Mouse (Mus musculus) intestine, postnatal 0 days (tissue): ENCODE measurements around the gene Hist1h2ak. TPM values are rescaled to one million over a fixed set of nuclear protein-coding genes. Genes with fewer than 3 reads are reported as not detected.
"Not testable (repeated sequence)": the region's sequence is repeated elsewhere in the genome, so short reads cannot be mapped to it uniquely, and the experiment has no call there.

Experiments
- ATAC-seq: fragments of 200-750 bp; cut with Nextera tagmentation; 2 replicates; pipeline ENCODE4 v1.8.0; 2017; ENCODE audit warnings: mild to moderate bottlenecking, moderate TSS enrichment, moderate library complexity
- H3K27ac ChIP-seq: fragments of 300-500 bp; sonication (generic); 2 replicates; pipeline ENCODE4 v1.5.1; 2014; ENCODE audit warnings: mild to moderate bottlenecking, low read depth, low read length, moderate library complexity
- H3K27me3 ChIP-seq: fragments of 300-500 bp; sonication (generic); replicated peaks from 2 replicates; pipeline ENCODE4 v1.6.1; 2014; ENCODE audit warnings: low read length, mixed read lengths; ENCODE audit not compliant: control insufficient read depth, insufficient read depth
- H3K36me3 ChIP-seq: fragments of 300-500 bp; sonication (generic); 2 replicates; pipeline ENCODE4 v1.6.1; 2014; ENCODE audit warnings: mild to moderate bottlenecking, moderate library complexity; ENCODE audit not compliant: control insufficient read depth, insufficient read depth
- H3K4me1 ChIP-seq: fragments of 300-500 bp; sonication (generic); replicated peaks from 2 replicates; pipeline ENCODE4 v1.6.1; 2014; ENCODE audit warnings: antibody characterized with exemption, low read length, mixed read lengths; ENCODE audit not compliant: control insufficient read depth, insufficient read depth
- H3K4me2 ChIP-seq: fragments of 300-500 bp; sonication (generic); replicated peaks from 2 replicates; pipeline ENCODE4 v1.6.1; 2014; ENCODE audit warnings: low read depth, mild to moderate bottlenecking, moderate library complexity
- H3K4me3 ChIP-seq: fragments of 300-500 bp; sonication (generic); 2 replicates; pipeline ENCODE4 v1.5.1; 2014; ENCODE audit warnings: low read depth, low read length
- H3K9ac ChIP-seq: fragments of 300-500 bp; sonication (generic); 2 replicates; pipeline ENCODE4 v1.6.1; 2014; ENCODE audit warnings: mild to moderate bottlenecking, low read depth, low read length
- H3K9me3 ChIP-seq: fragments of 300-500 bp; sonication (generic); 2 replicates; pipeline ENCODE4 v1.6.1; 2016; ENCODE audit warnings: mixed run types; ENCODE audit not compliant: control insufficient read depth
- CTCF ChIP-seq: sonication (generic); IDR thresholded peaks from 2 replicates; pipeline ENCODE4 v1.5.1; 2016; ENCODE audit warnings: low read depth, mild to moderate bottlenecking, control low read depth, antibody characterized with exemption, moderate library complexity
- WGBS: fragments of 180-500 bp; shearing (Covaris S2); extraction: QIAGEN DNeasy Blood & Tissue Kit; methylation state at CpG from one replicate; pipeline ENCODE4 v1.1.7; 2014; 5-methylcytosine and 5-hydroxymethylcytosine counted together
- polyA plus RNA-seq: library from polyadenylated mRNA; unstranded; fragments of >200 nt; fragmentation: Nextera tagmentation; extraction: Ambion mirVana; gene quantifications from 2 replicates; pipeline ENCODE4 v1.2.1, GENCODE M21; 2015

Hist1h2ak gene
- polyA plus RNA-seq, 1 experiment from 2014 or later = 5.0 TPM

- H3K4me2 ChIP-seq = peak overlapping the region; percentile 61
- no peak overlapping the region for H3K27ac ChIP-seq
- WGBS = 39% methylated on average over 13 of the region's 21 CpGs
- H3K27me3 ChIP-seq = no peaks in the 10 kb centered on the region
- peaks cover 12% of the 10 kb centered on the region; the same call in 1 of the 2 replicates for H3K4me1 ChIP-seq
- 0 out of 2 replicates have a peak overlapping the region, but pooled peaks have one; percentile 1 for H3K9ac ChIP-seq
- H3K36me3 ChIP-seq = no peaks in the 10 kb centered on the region
- H3K9me3 ChIP-seq = no peaks in the 10 kb centered on the region
- H3K4me3 ChIP-seq = no peak overlapping the region
- TF ChIP-seq CTCF = no peak
- no peak; the same call in 1 of the 2 replicates for ATAC-seq
These were observed 34.4 kb upstream of the Hist1h2ak start for GRCm38 (mm10) chr13:21787760-21788593.

DNA sequence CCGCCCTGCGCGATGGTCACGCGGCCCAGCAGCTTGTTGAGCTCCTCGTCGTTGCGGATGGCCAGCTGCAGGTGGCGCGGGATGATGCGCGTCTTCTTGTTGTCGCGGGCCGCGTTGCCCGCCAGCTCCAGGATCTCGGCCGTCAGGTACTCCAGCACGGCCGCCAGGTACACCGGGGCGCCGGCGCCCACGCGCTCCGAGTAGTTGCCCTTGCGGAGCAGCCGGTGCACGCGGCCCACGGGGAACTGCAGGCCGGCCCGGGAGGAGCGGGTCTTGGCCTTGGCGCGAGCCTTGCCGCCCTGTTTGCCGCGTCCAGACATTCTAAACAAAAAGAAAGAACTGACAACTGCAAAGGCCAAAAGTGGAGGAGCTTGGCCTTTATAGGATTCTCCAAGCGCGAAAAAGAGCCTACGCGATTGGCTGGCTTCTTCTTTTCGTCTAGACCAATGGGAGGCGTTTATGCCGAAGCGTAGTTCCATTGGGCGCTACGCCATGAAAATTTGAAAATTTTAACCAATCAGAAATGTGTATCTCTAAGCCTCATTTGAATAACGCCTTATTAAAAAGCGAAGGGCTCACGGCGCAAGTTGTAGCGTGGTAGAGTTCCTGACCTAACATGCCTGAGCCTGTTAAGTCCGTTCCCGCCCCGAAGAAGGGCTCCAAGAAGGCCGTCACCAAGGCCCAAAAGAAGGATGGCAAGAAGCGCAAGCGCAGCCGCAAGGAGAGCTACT, 33.4 kb upstream of the Hist1h2ak start, which contains the start of the genes Hist1h2an and Hist1h2bp:
TSS of gene Hist1h2an (minus strand) at position 320 of the 731 bp plus-strand sequence.
TSS of gene Hist1h2bp (plus strand) at position 563 of the 731 bp plus-strand sequence.
- peak; percentile 92 for ATAC-seq
- H3K9ac ChIP-seq = 0 out of 2 replicates have a peak within 1 kb of the TSS, but pooled peaks have one; percentile 1
- H3K36me3 ChIP-seq, H3K27me3 ChIP-seq, H3K9me3 ChIP-seq: not testable (repeated sequence)
- H3K4me3 ChIP-seq = peak within 1 kb of the TSS; percentile 39
- peak within 1 kb of the TSS; percentile 61 for H3K4me2 ChIP-seq
- WGBS = under 1% methylated on average over 36 of the region's 63 CpGs
- peaks cover 17% of the 10 kb centered on the region; the same call in 1 of the 2 replicates for H3K4me1 ChIP-seq
- peak within 1 kb of the TSS; percentile 68; the same call in 1 of the 2 replicates for H3K27ac ChIP-seq

- H3K9me3 ChIP-seq = no peaks in the 10 kb centered on the region
- no peaks in the 10 kb centered on the region for H3K36me3 ChIP-seq
- H3K4me1 ChIP-seq = peaks cover 17% of the 10 kb centered on the region; the same call in 1 of the 2 replicates
- H3K9ac ChIP-seq = no peak overlapping the region
- H3K27me3 ChIP-seq = no peaks in the 10 kb centered on the region
- no peak for TF ChIP-seq CTCF
- 8% methylated on average over 8 of the region's 8 CpGs for WGBS
- H3K27ac ChIP-seq = 0 out of 2 replicates have a peak overlapping the region, but pooled peaks have one; percentile 16
- ATAC-seq = no peak
- H3K4me3 ChIP-seq = peak overlapping the region; percentile 39
- peak overlapping the region; percentile 61 for H3K4me2 ChIP-seq
These were observed 32.7 kb upstream of the Hist1h2ak start for GRCm38 (mm10) chr13:21786189-21786898.

DNA sequence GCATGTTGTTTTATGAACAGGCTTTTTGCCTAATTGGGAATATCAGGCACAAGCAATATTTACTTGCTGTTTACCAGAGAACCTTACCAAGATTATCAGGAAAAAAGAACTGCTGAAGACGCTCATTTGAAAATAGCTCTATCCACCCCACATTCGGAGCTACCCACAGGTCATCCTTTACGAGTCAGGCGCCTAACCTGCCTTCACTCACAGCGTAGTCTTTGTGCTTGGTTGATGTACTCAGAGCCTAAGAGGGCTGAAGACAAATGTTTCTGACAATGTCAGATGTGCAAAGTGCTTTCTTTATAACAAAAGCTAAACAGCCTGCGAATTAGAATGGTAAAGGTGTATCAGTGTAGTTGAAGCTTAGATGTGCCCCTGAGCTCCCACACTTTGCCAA, 30.7 kb upstream of the Hist1h2ak start:
- TF ChIP-seq CTCF = no peak
- Histone ChIP-seq H3K36me3 (no peaks in the 10 kb centered on the region), H3K4me3 (no peak overlapping the region), H3K9ac (no peak overlapping the region), H3K4me2 (peak overlapping the region; percentile 67; the same call in 1 of the 2 replicates), H3K4me1 (peaks cover 17% of the 10 kb centered on the region; the same call in 1 of the 2 replicates), H3K27me3 (no peaks in the 10 kb centered on the region), H3K9me3 (no peaks in the 10 kb centered on the region), H3K27ac (no peak overlapping the region; the same call in 1 of the 2 replicates)
- ATAC-seq = no peak
- 37% methylated on average over 6 of the region's 6 CpGs for WGBS

- 2% methylated on average over 9 of the region's 9 CpGs for WGBS
- H3K27me3 ChIP-seq = no peaks in the 10 kb centered on the region
- TF ChIP-seq CTCF = no peak
- no peak for ATAC-seq
- H3K4me2 ChIP-seq = peak overlapping the region; percentile 67
- peaks cover 17% of the 10 kb centered on the region; the same call in 1 of the 2 replicates for H3K4me1 ChIP-seq
- H3K27ac ChIP-seq = peak overlapping the region; percentile 46
- H3K36me3 ChIP-seq = no peaks in the 10 kb centered on the region
- H3K9me3 ChIP-seq = no peaks in the 10 kb centered on the region
- H3K4me3 ChIP-seq = peak overlapping the region; percentile 34
- no peak overlapping the region for H3K9ac ChIP-seq
These were observed 30.1 kb upstream of the Hist1h2ak start for GRCm38 (mm10) chr13:21783734-21784161.
